In the genomic region with DNA sequence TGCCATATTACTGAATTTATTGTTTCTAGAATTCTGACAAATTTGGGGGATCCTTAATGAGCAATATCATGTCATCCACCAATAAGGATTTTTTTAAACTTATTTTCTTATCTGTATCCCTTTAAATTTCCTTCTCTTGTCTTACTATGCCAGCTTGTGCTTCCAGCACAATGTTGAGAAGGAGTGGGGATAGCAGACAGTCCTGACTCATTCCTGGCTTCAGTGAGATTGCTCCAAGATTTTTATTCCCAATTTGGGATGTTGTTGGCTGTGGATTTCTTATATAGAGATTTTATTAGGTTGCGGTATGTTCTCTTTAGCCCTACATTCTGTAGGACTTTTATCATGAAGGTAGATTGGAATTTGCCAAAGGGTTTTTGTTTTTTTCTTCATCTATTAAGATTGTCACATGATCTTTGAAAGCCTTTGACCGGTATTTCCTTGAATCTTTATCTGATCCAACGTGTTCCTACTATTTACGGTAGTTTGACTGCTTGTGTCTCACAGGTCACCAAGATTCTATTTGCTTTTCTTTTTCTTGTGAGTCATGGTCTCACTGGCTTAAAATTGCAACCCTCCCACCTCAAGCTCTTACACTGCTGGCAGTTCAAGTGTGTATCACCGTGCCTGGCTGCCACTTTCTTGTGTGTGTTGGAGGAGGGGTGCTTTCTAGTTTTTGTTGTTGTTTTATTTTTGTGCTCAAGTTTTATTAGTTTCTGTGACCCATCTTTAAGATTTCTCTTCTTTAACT, we compare ENCODE assay signal across 29 mouse cellular contexts. TPM values are rescaled to one million over a fixed set of nuclear protein-coding genes. Genes with fewer than 3 reads are reported as not detected.
A peak's percentile ranks its signal among the peaks of the same experiment; 100 is the strongest.
DNase-seq lines count a peak whose midpoint lies in the region; ATAC-seq and TF ChIP-seq lines count a peak whose summit lies in the region.
"Had no signal": no experiment of that assay in that cellular context is flagged by ENCODE, and none has a peak within 500 bp of the region (broad histone marks: within the 10 kb centered on the region; RNA-seq: fewer than 3 reads in every experiment).

No protein-coding gene starts in this region.

- no peaks in the 10 kb centered on the region for H3K27me3 ChIP-seq in lung, postnatal 0 days (replicated peaks; ENCODE audit: insufficient read depth, low read length)
- H3K27me3 ChIP-seq in intestine, postnatal 0 days (replicated peaks; ENCODE audit: control insufficient read depth, insufficient read depth, low read length), result no peaks in the 10 kb centered on the region
- no peaks in the 10 kb centered on the region for H3K27me3 ChIP-seq in stomach, postnatal 0 days (ENCODE audit: control insufficient read depth, insufficient read depth, low read length)
- no peaks in the 10 kb centered on the region for H3K27me3 ChIP-seq in midbrain, embryonic 16.5 days (ENCODE audit: control insufficient read depth, insufficient read depth, low read depth, low read length)
- H3K27me3 ChIP-seq: CH12.LX; heart, embryonic 13.5 days; limb, embryonic 15.5 days; liver, embryonic 13.5 days; Patski had no signal

- H3K9me3 ChIP-seq in lung, postnatal 0 days (ENCODE audit: low read length), result no peaks in the 10 kb centered on the region
- no peaks in the 10 kb centered on the region for H3K9me3 ChIP-seq in intestine, postnatal 0 days (ENCODE audit: control insufficient read depth)
- H3K9me3 ChIP-seq in stomach, postnatal 0 days (ENCODE audit: control insufficient read depth, low read length), result no peaks in the 10 kb centered on the region
- no peaks in the 10 kb centered on the region for H3K9me3 ChIP-seq in midbrain, embryonic 16.5 days (replicated peaks; ENCODE audit: control insufficient read depth, low read length, poor library complexity, severe bottlenecking)
- H3K9me3 ChIP-seq: heart, embryonic 13.5 days; limb, embryonic 15.5 days; liver, embryonic 13.5 days had no signal

- DNase-seq in lung, postnatal 0 days (ENCODE audit: low spot score), result peak; percentile 10
- no peak for DNase-seq in lung, postnatal 4 days
- peak; percentile 53 for DNase-seq in NIH3T3 (ENCODE audit: low read depth)
- peak; percentile 23 for DNase-seq in stomach, postnatal 0 days (ENCODE audit: low spot score)
- DNase-seq in kidney, postnatal 10 days, result no peak
- DNase-seq in kidney, postnatal 25 days, result no peak
- DNase-seq: adrenal gland, postnatal 14 days; B cell, adult 2 months; cerebellum, adult 11-12 months; cerebellum, adult 9-11 months; embryo, embryonic 11 days; heart, postnatal 10 days; kidney, postnatal 36 days; left cerebral cortex, postnatal 4 days; liver, embryonic 13.5 days; lung, adult 18-20 months; lung, postnatal 10 days; midbrain, embryonic 14.5 days; right cerebral cortex, postnatal 25 days; thymus, postnatal 14 days had no signal

- H3K4me2 ChIP-seq in lung, postnatal 0 days (replicated peaks; ENCODE audit: low read depth, low read length), result no peak overlapping the region
- no peak overlapping the region for H3K4me2 ChIP-seq in intestine, postnatal 0 days (replicated peaks; ENCODE audit: low read depth)
- no peak overlapping the region for H3K4me2 ChIP-seq in stomach, postnatal 0 days (replicated peaks; ENCODE audit: low read depth)
- H3K4me2 ChIP-seq in midbrain, embryonic 16.5 days (ENCODE audit: low read length), result no peak overlapping the region
- H3K4me2 ChIP-seq: heart, embryonic 13.5 days; limb, embryonic 15.5 days; liver, embryonic 13.5 days had no signal

- no peak for ATAC-seq in lung, postnatal 0 days
- peak; percentile 64 for ATAC-seq in intestine, postnatal 0 days
- ATAC-seq in stomach, postnatal 0 days (ENCODE audit: low FRiP score, low TSS enrichment), result peak; percentile 93
- ATAC-seq in midbrain, embryonic 16.5 days, result no peak
- ATAC-seq: forebrain, embryonic 14.5 days; hindbrain, embryonic 16.5 days had no signal

- no peak overlapping the region for H3K9ac ChIP-seq in lung, postnatal 0 days (replicated peaks; ENCODE audit: low read depth)
- H3K9ac ChIP-seq in intestine, postnatal 0 days (ENCODE audit: low read depth, low read length), result no peak overlapping the region
- no peak overlapping the region for H3K9ac ChIP-seq in stomach, postnatal 0 days (ENCODE audit: low read length)
- H3K9ac ChIP-seq in midbrain, embryonic 16.5 days (ENCODE audit: low read depth, low read length), result no peak overlapping the region
- H3K9ac ChIP-seq: heart, embryonic 13.5 days; limb, embryonic 15.5 days; liver, embryonic 13.5 days had no signal

- TF ChIP-seq CTCF in lung, postnatal 0 days (IDR thresholded peaks at IDR 0.05), result no peak
- no peak for TF ChIP-seq CTCF in intestine, postnatal 0 days (IDR thresholded peaks at IDR 0.05; ENCODE audit: low read depth)
- TF ChIP-seq CTCF in stomach, postnatal 0 days (IDR thresholded peaks at IDR 0.05; ENCODE audit: low read depth), result no peak

- 47% methylated on average over 5 of the region's 5 CpGs for WGBS in lung, postnatal 0 days
- 39% methylated on average over 5 of the region's 5 CpGs for WGBS in intestine, postnatal 0 days
- WGBS in stomach, postnatal 0 days, result 43% methylated on average over 5 of the region's 5 CpGs
- WGBS in midbrain, embryonic 16.5 days, result 88% methylated on average over 5 of the region's 5 CpGs

- H3K36me3 ChIP-seq in lung, postnatal 0 days (ENCODE audit: insufficient read depth, low read length), result no peaks in the 10 kb centered on the region
- H3K36me3 ChIP-seq in intestine, postnatal 0 days (ENCODE audit: control insufficient read depth, insufficient read depth), result no peaks in the 10 kb centered on the region
- H3K36me3 ChIP-seq in stomach, postnatal 0 days (ENCODE audit: control insufficient read depth, insufficient read depth, low read length), result no peaks in the 10 kb centered on the region
- H3K36me3 ChIP-seq in midbrain, embryonic 16.5 days (ENCODE audit: control insufficient read depth, insufficient read depth, low read length), result no peaks in the 10 kb centered on the region
- H3K36me3 ChIP-seq: heart, embryonic 13.5 days; limb, embryonic 15.5 days; liver, embryonic 13.5 days had no signal

- no peak overlapping the region for H3K4me3 ChIP-seq in lung, postnatal 0 days (ENCODE audit: low read depth, low read length)
- H3K4me3 ChIP-seq in intestine, postnatal 0 days (ENCODE audit: low read depth, low read length), result no peak overlapping the region
- H3K4me3 ChIP-seq in stomach, postnatal 0 days (ENCODE audit: low read depth, low read length), result no peak overlapping the region
- H3K4me3 ChIP-seq in midbrain, embryonic 16.5 days (ENCODE audit: low read depth, low read length), result no peak overlapping the region
- H3K4me3 ChIP-seq: heart, embryonic 13.5 days; layer of hippocampus, adult 2 months; limb, embryonic 15.5 days; liver, embryonic 13.5 days had no signal

- no peak overlapping the region for H3K27ac ChIP-seq in lung, postnatal 0 days (ENCODE audit: low read length)
- no peak overlapping the region for H3K27ac ChIP-seq in intestine, postnatal 0 days (ENCODE audit: low read depth, low read length)
- H3K27ac ChIP-seq in stomach, postnatal 0 days (replicated peaks), result no peak overlapping the region
- no peak overlapping the region for H3K27ac ChIP-seq in midbrain, embryonic 16.5 days (ENCODE audit: low read length)
- H3K27ac ChIP-seq: heart, embryonic 13.5 days; layer of hippocampus, adult 2 months; limb, embryonic 15.5 days; liver, embryonic 13.5 days had no signal

- no peaks in the 10 kb centered on the region for H3K4me1 ChIP-seq in lung, postnatal 0 days (ENCODE audit: insufficient read depth, low read depth, low read length)
- H3K4me1 ChIP-seq in intestine, postnatal 0 days (replicated peaks; ENCODE audit: control insufficient read depth, insufficient read depth, low read length), result 0 out of 2 replicates have a peak, but pooled peaks cover 4% of the 10 kb centered on the region
- no peaks in the 10 kb centered on the region for H3K4me1 ChIP-seq in stomach, postnatal 0 days (replicated peaks; ENCODE audit: control insufficient read depth, insufficient read depth)
- H3K4me1 ChIP-seq in midbrain, embryonic 16.5 days (ENCODE audit: control insufficient read depth, insufficient read depth, low read length), result no peaks in the 10 kb centered on the region
- H3K4me1 ChIP-seq: heart, embryonic 13.5 days; limb, embryonic 15.5 days; liver, embryonic 13.5 days had no signal

- no peak for TF ChIP-seq EP300 in lung, postnatal 0 days (IDR thresholded peaks at IDR 0.05)
- no peak for TF ChIP-seq EP300 in stomach, postnatal 0 days (optimal IDR thresholded peaks at IDR 0.05)

RNA-seq across cellular contexts. Expression of a gene that starts 14.2 kb away (rescaled TPM):
- 1.8 and 3.0 TPM in 2 replicates for polyA plus RNA-seq in lung, postnatal 0 days (2015; fragmentation: Nextera tagmentation; extraction: Ambion mirVana)
- polyA plus RNA-seq in intestine, postnatal 0 days (2015; fragmentation: Nextera tagmentation; extraction: Ambion mirVana), result 0.14 and 0.37 TPM in 2 replicates
- 0.23 and 0.27 TPM in 2 replicates for polyA plus RNA-seq in stomach, postnatal 0 days (2015; fragmentation: Nextera tagmentation; extraction: Ambion mirVana)
- 11.5 and 13.1 TPM in 2 replicates for polyA plus RNA-seq in midbrain, embryonic 16.5 days (2015; fragmentation: Nextera tagmentation; extraction: Ambion mirVana)
- polyA plus RNA-seq: liver, embryonic 13.5 days had no signal

Comparison
In these comparisons a context has a peak if more than half of its experiments do, and no peak if none do; other contexts are left out.
1. DNase-seq: peak in lung, postnatal 0 days (single experiment), NIH3T3 (single experiment) and stomach, postnatal 0 days (single experiment); none in lung, postnatal 4 days (0 of 2), kidney, postnatal 10 days (single experiment) and kidney, postnatal 25 days (0 of 2).
2. ATAC-seq: peak in intestine, postnatal 0 days (single experiment) and stomach, postnatal 0 days (single experiment); none in lung, postnatal 0 days (single experiment) and midbrain, embryonic 16.5 days (single experiment).